Mouse (Mus musculus) liver, postnatal 0 days (tissue): ENCODE measurements at regions not wholly inside any gene's neighbourhood (a gene's known extent, or its start where the extent isn't known, plus 50 kb on each side); places are given as distances from the start of the nearest gene placed in this dataset.
"Not testable (repeated sequence)": the region's sequence is repeated elsewhere in the genome, so short reads cannot be mapped to it uniquely, and the experiment has no call there.

Source experiments
- CTCF ChIP-seq: sonication (generic); IDR thresholded peaks from 2 replicates; pipeline ENCODE4 v1.5.1; 2016; ENCODE audit warnings: antibody characterized with exemption, low read depth
- EP300 ChIP-seq: IDR thresholded peaks from 2 replicates; pipeline ENCODE4 v1.6.1; 2016; ENCODE audit warnings: antibody characterized with exemption, low read depth, mild to moderate bottlenecking

DNA sequence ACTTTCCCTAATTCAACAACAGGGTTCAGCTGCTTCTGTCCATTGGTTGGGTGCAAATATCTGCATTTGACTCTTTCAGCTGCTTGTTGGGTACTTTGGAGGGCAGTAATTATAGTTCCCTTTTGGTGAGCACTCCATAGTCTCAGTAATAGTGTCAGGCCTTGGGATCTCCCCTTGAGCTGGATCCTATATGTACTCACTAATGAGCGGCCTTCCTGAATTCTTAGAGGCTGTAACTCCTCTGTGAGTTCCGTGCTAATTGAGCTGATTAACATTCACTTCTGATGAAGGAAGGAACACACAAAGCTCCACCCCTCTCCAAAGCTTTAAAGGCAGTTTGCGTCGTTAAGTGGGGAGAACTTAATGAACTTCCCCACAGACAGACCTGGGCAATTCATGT is 674.9 kb downstream of the Fam19a2 start:
- not testable (repeated sequence) for TF ChIP-seq CTCF, EP300
